Mouse (Mus musculus) hindbrain, postnatal 0 days (tissue): ENCODE data around the gene Slc4a4. TPM values are rescaled to one million over a fixed set of nuclear protein-coding genes. Genes with fewer than 3 reads are reported as not detected.

Experiments
- ATAC-seq: fragments of 200-750 bp; cut with Nextera tagmentation; 2 replicates; pipeline ENCODE4 v1.8.0; 2017; ENCODE audit warnings: mild to moderate bottlenecking, moderate TSS enrichment, moderate library complexity
- DNase-seq: peaks from one replicate; pipeline ENCODE4 v3.0.0-alpha.2; 2015; ENCODE audit warnings: low spot score
- H3K27ac ChIP-seq: fragments of 300-500 bp; sonication (generic); 2 replicates; pipeline ENCODE4 v1.5.1; 2014; ENCODE audit warnings: mild to moderate bottlenecking
- H3K27me3 ChIP-seq: fragments of 300-500 bp; sonication (generic); 2 replicates; pipeline ENCODE4 v1.6.1; 2014; ENCODE audit warnings: low read length, mixed read lengths; ENCODE audit not compliant: insufficient read depth
- H3K36me3 ChIP-seq: fragments of 300-500 bp; sonication (generic); 2 replicates; pipeline ENCODE4 v1.6.1; 2014; ENCODE audit warnings: low read length, mixed read lengths; ENCODE audit not compliant: insufficient read depth
- H3K4me1 ChIP-seq: fragments of 300-500 bp; sonication (generic); 2 replicates; pipeline ENCODE4 v1.6.1; 2014; ENCODE audit warnings: antibody characterized with exemption, low read length, mixed read lengths; ENCODE audit not compliant: insufficient read depth
- H3K4me2 ChIP-seq: fragments of 300-500 bp; sonication (generic); 2 replicates; pipeline ENCODE4 v1.6.1; 2014; ENCODE audit warnings: low read depth, mild to moderate bottlenecking, low read length, moderate library complexity, mixed read lengths
- H3K4me3 ChIP-seq: fragments of 300-500 bp; sonication (generic); 2 replicates; pipeline ENCODE4 v1.5.1; 2014; ENCODE audit warnings: low read length
- H3K9ac ChIP-seq: fragments of 300-500 bp; sonication (generic); replicated peaks from 2 replicates; pipeline ENCODE4 v1.6.1; 2014; ENCODE audit warnings: mild to moderate bottlenecking, low read length, moderate library complexity, mixed read lengths
- H3K9me3 ChIP-seq: fragments of 300-500 bp; sonication (generic); 2 replicates; pipeline ENCODE4 v1.6.1; 2016; ENCODE audit warnings: low read length, mixed read lengths
- CTCF ChIP-seq: IDR thresholded peaks from 2 replicates; pipeline ENCODE4 v1.5.1; 2016; ENCODE audit warnings: antibody characterized with exemption, control low read depth, low read depth
- WGBS: fragments of 180-500 bp; shearing (Covaris S2); extraction: QIAGEN DNeasy Blood & Tissue Kit; methylation state at CpG from one replicate; pipeline ENCODE4 v1.1.7; 2014; 5-methylcytosine and 5-hydroxymethylcytosine counted together
- polyA plus RNA-seq: library from polyadenylated mRNA; unstranded; fragments of >200 nt; fragmentation: Nextera tagmentation; extraction: Ambion mirVana; gene quantifications from 2 replicates; pipeline ENCODE4 v1.2.1, GENCODE M21; 2015
- total RNA-seq: library from RNA; depleted of rRNA; stranded (reverse); fragments of >200 nt; gene quantifications from 2 replicates; pipeline ENCODE4 v1.2.3, GENCODE M21; 2014

The Slc4a4 gene
- total and polyA plus RNA-seq, 2 experiments from 2014 or later, result 31.1 to 68.8 TPM

GRCm38 (mm10) chr5:89077711-89078110 lies 191.1 kb downstream of the Slc4a4 start:
- no peak for ATAC-seq
- no peak for TF ChIP-seq CTCF
- Histone ChIP-seq H3K9me3 (no peaks in the 10 kb centered on the region), H3K4me1 (no peaks in the 10 kb centered on the region; the same call in 1 of the 2 replicates), H3K4me2 (no peak overlapping the region), H3K27ac (no peak overlapping the region), H3K9ac (no peak overlapping the region), H3K27me3 (no peaks in the 10 kb centered on the region), H3K36me3 (no peaks in the 10 kb centered on the region), H3K4me3 (no peak overlapping the region)
- 75% methylated on average over 1 of the region's 1 CpGs for WGBS
- DNase-seq, result no peak

- Histone ChIP-seq H3K36me3 (no peaks in the 10 kb centered on the region), H3K27ac (no peak overlapping the region), H3K9me3 (no peaks in the 10 kb centered on the region), H3K4me1 (no peaks in the 10 kb centered on the region; the same call in 1 of the 2 replicates), H3K27me3 (no peaks in the 10 kb centered on the region), H3K9ac (no peak overlapping the region), H3K4me3 (no peak overlapping the region), H3K4me2 (no peak overlapping the region)
- TF ChIP-seq CTCF, result no peak
- DNase-seq, result no peak
- WGBS, result 87% methylated on average over 4 of the region's 4 CpGs
- ATAC-seq, result no peak
These were observed 196.9 kb downstream of the Slc4a4 start for GRCm38 (mm10) chr5:89083476-89083875.

GRCm38 (mm10) chr5:89087916-89088315 lies 201.3 kb downstream of the Slc4a4 start:
- no peak for ATAC-seq
- Histone ChIP-seq H3K4me3 (no peak overlapping the region), H3K36me3 (no peaks in the 10 kb centered on the region), H3K27ac (peak overlapping the region; percentile 49), H3K9ac (no peak overlapping the region), H3K9me3 (no peaks in the 10 kb centered on the region), H3K27me3 (no peaks in the 10 kb centered on the region), H3K4me1 (no peaks in the 10 kb centered on the region), H3K4me2 (no peak overlapping the region)
- TF ChIP-seq CTCF, result no peak
- peak; percentile 23 for DNase-seq
- WGBS, result 74% methylated on average over 7 of the region's 7 CpGs

GRCm38 (mm10) chr5:89088462-89088861 lies 201.8 kb downstream of the Slc4a4 start:
- 38% methylated on average over 11 of the region's 11 CpGs for WGBS
- no peaks in the 10 kb centered on the region for H3K36me3 ChIP-seq
- H3K27me3 ChIP-seq, result no peaks in the 10 kb centered on the region
- 0 out of 2 replicates have a peak overlapping the region, but pooled peaks have one; percentile 11 for H3K4me2 ChIP-seq
- peak; percentile 34 for DNase-seq
- ATAC-seq, result peak; percentile 50; the same call in 1 of the 2 replicates
- TF ChIP-seq CTCF, result no peak
- no peaks in the 10 kb centered on the region for H3K4me1 ChIP-seq
- H3K9ac ChIP-seq, result peak overlapping the region; percentile 17; the same call in 1 of the 2 replicates
- H3K4me3 ChIP-seq, result no peak overlapping the region
- no peaks in the 10 kb centered on the region for H3K9me3 ChIP-seq
- H3K27ac ChIP-seq, result no peak overlapping the region; the same call in 1 of the 2 replicates

GRCm38 (mm10) chr5:89090131-89090530 lies 203.5 kb downstream of the Slc4a4 start:
- 75% methylated on average over 3 of the region's 3 CpGs for WGBS
- Histone ChIP-seq H3K27ac (no peak overlapping the region), H3K4me3 (no peak overlapping the region), H3K4me1 (no peaks in the 10 kb centered on the region), H3K9me3 (no peaks in the 10 kb centered on the region), H3K36me3 (no peaks in the 10 kb centered on the region), H3K27me3 (no peaks in the 10 kb centered on the region), H3K4me2 (no peak overlapping the region), H3K9ac (no peak overlapping the region)
- ATAC-seq, result no peak
- TF ChIP-seq CTCF, result no peak
- no peak for DNase-seq

DNA sequence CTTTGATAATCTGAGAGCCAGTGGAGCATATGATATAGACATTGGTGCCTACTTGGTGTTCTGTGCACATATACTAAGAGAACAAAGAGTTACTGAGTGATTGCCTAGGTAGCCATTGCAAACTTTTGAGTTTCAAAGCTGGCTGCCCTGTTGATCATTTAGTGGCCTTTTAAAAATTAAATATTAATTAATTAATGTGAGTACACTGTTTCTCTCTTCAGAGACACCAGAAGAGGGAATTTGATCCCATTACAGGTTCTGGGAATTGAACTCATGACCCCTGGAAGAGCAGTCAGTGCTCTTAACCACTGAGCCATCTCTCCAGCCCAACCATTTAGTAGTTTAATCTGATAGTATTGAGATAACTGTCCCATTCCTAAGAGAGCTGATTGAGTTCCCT lies 209.8 kb downstream of the Slc4a4 start:
- Histone ChIP-seq H3K9me3 (no peaks in the 10 kb centered on the region), H3K4me3 (no peak overlapping the region), H3K27me3 (no peaks in the 10 kb centered on the region), H3K9ac (no peak overlapping the region), H3K4me1 (no peaks in the 10 kb centered on the region), H3K4me2 (no peak overlapping the region), H3K27ac (no peak overlapping the region), H3K36me3 (no peaks in the 10 kb centered on the region)
- ATAC-seq (no peak), DNase-seq (no peak)
- TF ChIP-seq CTCF, result no peak

- ATAC-seq (no peak), DNase-seq (no peak)
- Histone ChIP-seq H3K36me3 (no peaks in the 10 kb centered on the region), H3K9ac (no peak overlapping the region), H3K4me1 (no peaks in the 10 kb centered on the region), H3K9me3 (no peaks in the 10 kb centered on the region), H3K4me3 (no peak overlapping the region), H3K4me2 (no peak overlapping the region), H3K27me3 (no peaks in the 10 kb centered on the region), H3K27ac (no peak overlapping the region)
- WGBS, result 94% methylated on average over 3 of the region's 3 CpGs
- no peak for TF ChIP-seq CTCF
These were observed 210.7 kb downstream of the Slc4a4 start for GRCm38 (mm10) chr5:89097291-89097690.
